Mouse (Mus musculus) neutrophil, adult 5-6 weeks (primary cell): Measurements from ENCODE around the gene 4930452B06Rik. TPM values are rescaled to one million over a fixed set of nuclear protein-coding genes. Genes with fewer than 3 reads are reported as not detected.

Experiments
- ATAC-seq: fragments of 151-379, 151-347 bp; 2 replicates; pipeline ENCODE4 v1.8.0; 2017; ENCODE audit warnings: mild to moderate bottlenecking, moderate TSS enrichment; ENCODE audit not compliant: insufficient number of reproducible peaks, poor library complexity, low FRiP score, severe bottlenecking; ENCODE audit errors: extremely low read depth
- total RNA-seq: library from RNA; stranded (forward); fragments of 200-1000 nt; gene quantifications from 2 replicates; pipeline ENCODE4 v1.2.3, GENCODE M21; 2017

4930452B06Rik gene
- total RNA-seq, 1 experiment from 2014 or later, result not detected

- ATAC-seq, result no peak
Measured at GRCm38 (mm10) chr14:8395690-8396287, 270.3 kb downstream of the 4930452B06Rik start.

GRCm38 (mm10) chr14:8392181-8392825 is 273.7 kb downstream of the 4930452B06Rik start:
- ATAC-seq, result no peak
